Mouse (Mus musculus): Measurements from ENCODE around the gene Il12rb1. TPM values are rescaled to one million over a fixed set of nuclear protein-coding genes. Genes with fewer than 3 reads are reported as not detected.
A peak's percentile ranks its signal among the peaks of the same experiment; 100 is the strongest.

Il12rb1 gene
- total and polyA plus RNA-seq, 2 experiments from 2014 or later = not detected

GRCm38 (mm10) chr8:70790846-70791245 is 17.4 kb upstream of the Il12rb1 start:
- Histone ChIP-seq H3K4me3 (ENCODE audit: low read length) (no peak overlapping the region), H3K36me3 (ENCODE audit: insufficient read depth, low read length) (peaks cover 14% of the 10 kb centered on the region), H3K27ac (no peak overlapping the region), H3K4me1 (ENCODE audit: insufficient read depth, low read length) (peaks cover 12% of the 10 kb centered on the region), H3K4me2 (ENCODE audit: low read depth, low read length) (peak overlapping the region; percentile 80), H3K27me3 (ENCODE audit: insufficient read depth, low read length) (no peaks in the 10 kb centered on the region), H3K9ac (replicated peaks; ENCODE audit: low read length) (peak overlapping the region; percentile 75), H3K9me3 (ENCODE audit: low read length) (no peaks in the 10 kb centered on the region)
- TF ChIP-seq CTCF (IDR thresholded peaks at IDR 0.05; ENCODE audit: low read depth) = no peak
- WGBS = 45% methylated on average over 8 of the region's 8 CpGs
- ATAC-seq (no peak), DNase-seq (ENCODE audit: low spot score) (no peak)

GRCm38 (mm10) chr8:70791294-70791701 is 17.0 kb upstream of the Il12rb1 start:
- ATAC-seq = no peak
- DNase-seq (ENCODE audit: low spot score) = no peak
- no peak overlapping the region for H3K27ac ChIP-seq

GRCm38 (mm10) chr8:70791975-70792691 is 16.1 kb upstream of the Il12rb1 start:
- WGBS = 5% methylated on average over 58 of the region's 58 CpGs
- Histone ChIP-seq H3K9me3 (ENCODE audit: low read length) (no peaks in the 10 kb centered on the region), H3K27ac (peak overlapping the region; percentile 83), H3K4me1 (ENCODE audit: insufficient read depth, low read length) (peaks cover 12% of the 10 kb centered on the region), H3K36me3 (ENCODE audit: insufficient read depth, low read length) (peaks cover 3% of the 10 kb centered on the region; the same call in 1 of the 2 replicates), H3K9ac (replicated peaks; ENCODE audit: low read length) (peak overlapping the region; percentile 75), H3K4me3 (ENCODE audit: low read length) (peak overlapping the region; percentile 68), H3K4me2 (ENCODE audit: low read depth, low read length) (peak overlapping the region; percentile 80), H3K27me3 (ENCODE audit: insufficient read depth, low read length) (no peaks in the 10 kb centered on the region)
- DNase-seq (ENCODE audit: low spot score) (peak; percentile 98), ATAC-seq (peak; percentile 87)
- no peak for TF ChIP-seq CTCF (IDR thresholded peaks at IDR 0.05; ENCODE audit: low read depth)

More at GRCm38 (mm10) chr8:70791294-70791701, 17.0 kb upstream of the Il12rb1 start:
- H3K4me1 ChIP-seq (ENCODE audit: insufficient read depth, low read length) = peaks cover 12% of the 10 kb centered on the region
- H3K27me3 ChIP-seq (ENCODE audit: insufficient read depth, low read length) = no peaks in the 10 kb centered on the region
- 81% methylated on average over 6 of the region's 7 CpGs for WGBS
- peak overlapping the region; percentile 75 for H3K9ac ChIP-seq (replicated peaks; ENCODE audit: low read length)
- peak overlapping the region; percentile 80 for H3K4me2 ChIP-seq (ENCODE audit: low read depth, low read length)
- no peak overlapping the region for H3K4me3 ChIP-seq (ENCODE audit: low read length)
- no peaks in the 10 kb centered on the region for H3K9me3 ChIP-seq (ENCODE audit: low read length)
- H3K36me3 ChIP-seq (ENCODE audit: insufficient read depth, low read length) = peaks cover 9% of the 10 kb centered on the region; the same call in 1 of the 2 replicates
- TF ChIP-seq CTCF (IDR thresholded peaks at IDR 0.05; ENCODE audit: low read depth) = no peak

DNA sequence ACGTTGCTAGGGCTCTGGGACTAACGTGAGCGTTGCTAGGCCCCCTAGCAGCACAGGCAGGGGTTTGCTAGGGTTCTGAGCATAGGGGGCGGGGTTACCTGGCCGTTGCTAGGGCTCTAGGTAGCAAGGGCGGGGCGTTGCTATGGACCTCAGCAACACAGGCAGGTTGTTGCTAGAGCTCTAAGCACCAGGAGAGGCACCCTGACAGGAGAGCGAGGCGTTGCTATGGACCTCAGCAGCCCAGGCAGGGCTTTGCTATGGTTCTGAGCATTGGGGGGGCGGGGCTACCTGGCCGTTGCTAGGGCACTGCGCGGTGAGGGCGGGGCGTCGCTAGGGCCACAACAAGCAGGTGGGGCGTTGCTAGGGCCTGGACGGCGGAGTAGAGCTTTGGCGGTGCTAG is 15.5 kb upstream of the Il12rb1 start:
- Histone ChIP-seq H3K9me3 (ENCODE audit: low read length) (no peaks in the 10 kb centered on the region), H3K27ac (peak overlapping the region; percentile 83), H3K4me2 (ENCODE audit: low read depth, low read length) (peak overlapping the region; percentile 80), H3K4me1 (ENCODE audit: insufficient read depth, low read length) (peaks cover 14% of the 10 kb centered on the region), H3K9ac (replicated peaks; ENCODE audit: low read length) (peak overlapping the region; percentile 75), H3K36me3 (ENCODE audit: insufficient read depth, low read length) (no peaks in the 10 kb centered on the region; the same call in 1 of the 2 replicates), H3K4me3 (ENCODE audit: low read length) (peak overlapping the region; percentile 68), H3K27me3 (ENCODE audit: insufficient read depth, low read length) (no peaks in the 10 kb centered on the region)
- no peak for ATAC-seq
- no peak for DNase-seq (ENCODE audit: low spot score)
- TF ChIP-seq CTCF (IDR thresholded peaks at IDR 0.05; ENCODE audit: low read depth) = peak; percentile 37; the same call in 1 of the 2 replicates
- 2% methylated on average over 20 of the region's 20 CpGs for WGBS

GRCm38 (mm10) chr8:70794215-70794614 is 14.0 kb upstream of the Il12rb1 start:
- Histone ChIP-seq H3K36me3 (ENCODE audit: insufficient read depth, low read length) (no peaks in the 10 kb centered on the region), H3K27me3 (ENCODE audit: insufficient read depth, low read length) (0 out of 2 replicates have a peak, but pooled peaks cover 1% of the 10 kb centered on the region), H3K4me1 (ENCODE audit: insufficient read depth, low read length) (peaks cover 22% of the 10 kb centered on the region), H3K9me3 (ENCODE audit: low read length) (no peaks in the 10 kb centered on the region), H3K27ac (no peak overlapping the region), H3K4me2 (ENCODE audit: low read depth, low read length) (no peak overlapping the region), H3K4me3 (ENCODE audit: low read length) (no peak overlapping the region), H3K9ac (replicated peaks; ENCODE audit: low read length) (no peak overlapping the region)
- WGBS = 91% methylated on average over 2 of the region's 2 CpGs
- ATAC-seq (no peak), DNase-seq (ENCODE audit: low spot score) (no peak)
- no peak for TF ChIP-seq CTCF (IDR thresholded peaks at IDR 0.05; ENCODE audit: low read depth)

- Histone ChIP-seq H3K4me2 (ENCODE audit: low read depth, low read length) (no peak overlapping the region), H3K27me3 (ENCODE audit: insufficient read depth, low read length) (0 out of 2 replicates have a peak, but pooled peaks cover 6% of the 10 kb centered on the region), H3K9ac (replicated peaks; ENCODE audit: low read length) (no peak overlapping the region), H3K4me1 (ENCODE audit: insufficient read depth, low read length) (peaks cover 22% of the 10 kb centered on the region), H3K36me3 (ENCODE audit: insufficient read depth, low read length) (no peaks in the 10 kb centered on the region), H3K4me3 (ENCODE audit: low read length) (no peak overlapping the region), H3K9me3 (ENCODE audit: low read length) (no peaks in the 10 kb centered on the region), H3K27ac (no peak overlapping the region)
- 91% methylated on average over 2 of the region's 2 CpGs for WGBS
- peak; percentile 57 for TF ChIP-seq CTCF (IDR thresholded peaks at IDR 0.05; ENCODE audit: low read depth)
- ATAC-seq (no peak), DNase-seq (ENCODE audit: low spot score) (no peak)
These were observed 12.9 kb upstream of the Il12rb1 start for GRCm38 (mm10) chr8:70795370-70795769.
